Mouse (Mus musculus): ENCODE data around the gene Btbd3.

DNA sequence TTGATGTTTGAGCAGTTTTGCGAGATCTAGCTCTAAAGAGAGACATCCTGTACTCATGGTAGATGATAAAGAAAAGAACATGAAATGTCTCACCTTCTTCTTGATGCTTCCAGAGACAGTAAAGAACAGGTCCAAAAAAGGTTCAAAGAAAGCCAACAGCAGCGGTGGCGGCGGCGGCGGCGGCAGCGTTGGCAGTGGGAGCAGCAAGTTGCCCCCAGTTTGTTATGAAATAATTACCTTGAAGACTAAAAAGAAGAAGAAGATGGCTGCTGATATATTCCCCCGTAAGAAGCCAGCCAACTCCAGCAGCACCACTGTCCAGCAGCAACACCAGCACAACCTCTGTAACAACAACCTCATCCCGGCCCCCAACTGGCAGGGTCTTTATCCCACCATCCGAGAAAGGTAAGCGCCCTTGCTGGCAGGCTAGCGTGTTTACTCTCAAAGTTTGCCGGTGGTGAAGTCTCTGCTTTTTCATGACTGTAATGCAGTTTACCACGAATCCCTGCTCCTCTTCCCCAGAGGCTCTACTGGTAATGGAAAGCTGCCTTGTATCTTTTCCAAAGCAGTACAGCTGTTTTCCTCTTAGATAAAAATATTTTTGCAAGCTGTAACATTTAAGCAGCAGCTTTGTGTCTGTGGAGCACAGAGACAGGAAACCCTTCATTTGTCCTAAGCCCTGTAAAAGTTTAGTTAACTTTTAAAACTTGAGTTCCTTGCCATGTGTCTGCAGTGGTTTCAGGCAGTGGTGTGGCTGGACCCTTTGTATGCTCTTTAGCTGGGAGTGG is 22.7 kb downstream of the Btbd3 start:
- no peak for TF ChIP-seq CTCF (IDR thresholded peaks at IDR 0.05; ENCODE audit: low read depth)
- no peak for TF ChIP-seq EP300 (IDR thresholded peaks at IDR 0.05; ENCODE audit: low read depth)
